Mouse (Mus musculus): ENCODE measurements at regions not wholly inside any gene's neighbourhood (a gene's known extent, or its start where the extent isn't known, plus 50 kb on each side); places are given as distances from the start of the nearest gene placed in this dataset.
"Not testable (repeated sequence)": the region's sequence is repeated elsewhere in the genome, so short reads cannot be mapped to it uniquely, and the experiment has no call there.

DNA sequence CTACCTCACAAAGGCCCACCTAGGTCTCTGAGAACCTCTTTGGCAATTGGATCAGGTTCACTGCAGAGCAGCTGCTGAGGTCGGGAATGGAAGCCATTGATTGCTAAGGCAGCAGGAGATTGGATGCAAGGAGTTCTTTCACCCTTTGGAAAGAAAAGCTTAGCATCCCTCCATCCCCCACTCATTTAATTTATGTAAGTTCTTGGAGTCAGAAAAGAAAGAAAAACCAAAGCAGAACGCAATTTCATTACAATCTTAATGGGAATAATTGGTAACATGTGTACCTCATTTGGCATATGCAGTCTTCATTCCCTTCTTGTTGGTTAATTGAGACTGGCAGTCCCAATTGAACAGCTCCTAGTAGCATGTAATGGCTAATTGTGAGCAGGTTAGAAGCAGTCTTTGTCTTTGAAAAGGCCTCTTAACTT, 96.4 kb downstream of the Dusp6 start:
- ATAC-seq (ENCODE audit: extremely low read depth, insufficient number of reproducible peaks, low FRiP score, poor library complexity, severe bottlenecking) = no peak

- not testable (repeated sequence) for ATAC-seq (ENCODE audit: extremely low read depth, insufficient number of reproducible peaks, low FRiP score, poor library complexity, severe bottlenecking)
Observed at GRCm38 (mm10) chr10:99360601-99361000, 97.6 kb downstream of the Dusp6 start.

GRCm38 (mm10) chr10:99366162-99366561, 103.1 kb downstream of the Dusp6 start:
- ATAC-seq (ENCODE audit: extremely low read depth, insufficient number of reproducible peaks, low FRiP score, poor library complexity, severe bottlenecking) = no peak

DNA sequence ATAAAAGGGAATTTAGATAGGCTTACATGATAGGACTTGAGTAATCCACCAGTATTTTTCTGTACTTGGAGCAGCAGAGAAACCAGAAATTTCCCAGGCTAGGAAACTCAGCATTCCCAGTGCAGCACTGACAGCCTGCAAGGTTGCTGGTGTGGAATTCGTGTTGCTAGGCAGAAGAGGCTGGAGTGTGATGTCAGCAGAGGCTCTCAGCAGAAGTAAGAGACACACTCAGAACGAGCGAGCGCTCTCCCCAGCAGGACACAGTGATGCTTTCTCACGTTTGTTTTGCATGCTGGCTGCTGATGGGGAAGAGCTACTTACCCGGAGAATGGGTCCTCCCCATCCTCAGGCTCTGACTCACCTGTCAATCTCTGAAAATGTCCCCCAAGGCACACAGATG, 104.7 kb downstream of the Dusp6 start:
- ATAC-seq (ENCODE audit: extremely low read depth, insufficient number of reproducible peaks, low FRiP score, poor library complexity, severe bottlenecking) = no peak

DNA sequence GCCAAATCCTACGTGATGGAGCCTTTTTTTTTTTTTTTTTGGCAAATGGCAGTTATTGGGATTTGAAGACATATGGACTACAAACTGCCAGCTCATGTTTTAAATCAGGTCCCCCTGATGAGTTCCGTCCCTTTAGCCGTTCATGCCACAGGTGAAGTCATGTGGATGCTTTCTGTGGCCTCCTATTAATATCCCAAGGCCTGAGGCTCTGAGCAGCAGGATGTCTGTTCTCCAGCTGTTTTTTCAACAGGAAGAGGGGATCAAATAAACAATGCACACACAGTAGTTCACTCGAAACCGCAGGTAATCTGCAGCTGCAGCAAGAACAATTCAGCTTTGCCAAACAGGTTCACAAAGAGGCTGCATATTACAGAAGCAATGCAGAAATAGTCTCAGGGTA, 112.1 kb downstream of the Dusp6 start:
- ATAC-seq (ENCODE audit: extremely low read depth, insufficient number of reproducible peaks, low FRiP score, poor library complexity, severe bottlenecking) = no peak

DNA sequence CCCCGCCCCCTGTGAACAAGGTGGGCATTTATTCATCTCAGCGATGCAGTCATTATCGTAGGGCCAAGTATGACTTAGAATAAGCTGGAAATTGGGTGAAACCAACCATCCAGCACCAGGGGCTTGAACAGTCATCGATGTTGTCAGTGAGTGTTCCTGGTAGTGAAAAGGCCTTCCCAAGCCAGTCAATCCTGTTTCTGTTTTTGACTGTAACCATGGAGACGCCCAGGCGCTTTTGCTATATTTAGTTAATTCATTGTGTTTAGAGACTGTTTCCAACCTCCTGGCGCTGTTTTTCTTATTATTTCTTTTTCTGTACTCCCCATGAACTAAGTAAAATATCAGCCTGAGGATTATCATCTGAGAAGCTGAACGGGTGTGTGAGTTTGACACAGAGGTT, 113.4 kb downstream of the Dusp6 start:
- ATAC-seq (ENCODE audit: extremely low read depth, insufficient number of reproducible peaks, low FRiP score, poor library complexity, severe bottlenecking) = no peak

GRCm38 (mm10) chr10:99377548-99377947, 114.5 kb downstream of the Dusp6 start:
- no peak for ATAC-seq (ENCODE audit: extremely low read depth, insufficient number of reproducible peaks, low FRiP score, poor library complexity, severe bottlenecking)

GRCm38 (mm10) chr10:99379156-99379555, 116.1 kb downstream of the Dusp6 start:
- ATAC-seq (ENCODE audit: extremely low read depth, insufficient number of reproducible peaks, low FRiP score, poor library complexity, severe bottlenecking) = no peak

DNA sequence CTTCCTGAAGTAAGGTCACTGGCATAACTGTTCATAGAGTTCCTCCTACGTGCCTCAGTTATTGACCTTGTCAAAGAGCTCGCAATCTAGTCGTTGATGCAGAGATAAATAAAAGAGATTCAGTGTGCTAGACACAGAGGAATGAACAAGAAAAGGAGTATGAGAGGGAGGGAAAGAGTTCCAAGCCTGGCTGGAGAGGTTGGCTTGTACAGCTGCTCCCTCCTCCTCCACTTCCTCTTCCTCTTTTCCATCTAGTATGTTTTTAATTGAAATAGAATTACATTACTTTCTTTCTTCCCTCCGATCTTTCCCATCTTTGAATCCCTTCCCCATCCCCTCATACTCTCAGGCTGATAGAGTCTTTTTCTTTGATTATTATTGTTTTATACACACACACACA, 117.1 kb downstream of the Dusp6 start:
- no peak for ATAC-seq (ENCODE audit: extremely low read depth, insufficient number of reproducible peaks, low FRiP score, poor library complexity, severe bottlenecking)

- no peak for ATAC-seq (ENCODE audit: extremely low read depth, insufficient number of reproducible peaks, low FRiP score, poor library complexity, severe bottlenecking)
Observed at GRCm38 (mm10) chr10:99383028-99383427, 120.0 kb downstream of the Dusp6 start.

DNA sequence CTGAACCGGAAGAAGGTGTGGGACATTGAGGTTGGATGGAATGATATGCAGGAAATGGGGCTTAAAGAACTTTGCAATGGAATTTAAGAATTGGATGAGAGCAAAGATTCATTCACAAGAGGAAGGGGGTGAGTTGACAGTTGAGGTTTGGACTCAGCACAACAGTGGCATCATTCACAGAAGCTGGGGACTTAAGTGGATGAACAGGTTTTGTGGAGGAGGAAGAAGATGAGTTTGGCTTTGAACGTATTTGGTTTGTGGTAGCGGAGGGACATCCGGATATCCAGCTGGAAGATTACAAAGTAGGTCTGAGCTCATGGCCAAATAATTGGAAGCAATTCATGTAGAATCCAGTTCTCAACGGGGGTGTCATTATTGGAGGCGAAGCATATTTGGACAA, 121.3 kb downstream of the Dusp6 start:
- ATAC-seq (ENCODE audit: extremely low read depth, insufficient number of reproducible peaks, low FRiP score, poor library complexity, severe bottlenecking) = no peak

GRCm38 (mm10) chr10:99384851-99385250, 121.8 kb downstream of the Dusp6 start:
- no peak for ATAC-seq (ENCODE audit: extremely low read depth, insufficient number of reproducible peaks, low FRiP score, poor library complexity, severe bottlenecking)

GRCm38 (mm10) chr10:99385854-99386253, 122.8 kb downstream of the Dusp6 start:
- peak; percentile 64 for ATAC-seq (ENCODE audit: extremely low read depth, insufficient number of reproducible peaks, low FRiP score, poor library complexity, severe bottlenecking)

DNA sequence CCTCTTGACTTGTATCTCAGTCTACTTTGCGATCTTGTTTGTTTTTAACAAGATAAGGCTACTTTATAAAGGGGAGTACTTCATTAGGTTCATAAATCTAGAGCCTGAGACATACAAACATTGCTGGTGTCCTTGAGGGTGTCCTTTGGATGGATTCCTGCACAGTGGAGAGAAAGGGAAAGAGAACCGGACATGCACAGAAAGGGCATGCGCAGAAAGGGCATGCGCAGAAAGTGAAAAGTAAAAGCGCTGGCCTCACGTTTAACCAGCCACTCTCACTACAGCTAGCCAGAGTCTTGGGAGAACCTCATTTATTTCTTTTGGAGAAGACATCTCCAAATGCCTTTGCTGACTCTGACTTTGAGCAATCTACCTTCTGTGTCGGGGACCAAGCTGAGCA, 125.5 kb downstream of the Dusp6 start:
- no peak for ATAC-seq (ENCODE audit: extremely low read depth, insufficient number of reproducible peaks, low FRiP score, poor library complexity, severe bottlenecking)

GRCm38 (mm10) chr10:99388986-99389385, 126.0 kb downstream of the Dusp6 start:
- ATAC-seq (ENCODE audit: extremely low read depth, insufficient number of reproducible peaks, low FRiP score, poor library complexity, severe bottlenecking) = no peak

DNA sequence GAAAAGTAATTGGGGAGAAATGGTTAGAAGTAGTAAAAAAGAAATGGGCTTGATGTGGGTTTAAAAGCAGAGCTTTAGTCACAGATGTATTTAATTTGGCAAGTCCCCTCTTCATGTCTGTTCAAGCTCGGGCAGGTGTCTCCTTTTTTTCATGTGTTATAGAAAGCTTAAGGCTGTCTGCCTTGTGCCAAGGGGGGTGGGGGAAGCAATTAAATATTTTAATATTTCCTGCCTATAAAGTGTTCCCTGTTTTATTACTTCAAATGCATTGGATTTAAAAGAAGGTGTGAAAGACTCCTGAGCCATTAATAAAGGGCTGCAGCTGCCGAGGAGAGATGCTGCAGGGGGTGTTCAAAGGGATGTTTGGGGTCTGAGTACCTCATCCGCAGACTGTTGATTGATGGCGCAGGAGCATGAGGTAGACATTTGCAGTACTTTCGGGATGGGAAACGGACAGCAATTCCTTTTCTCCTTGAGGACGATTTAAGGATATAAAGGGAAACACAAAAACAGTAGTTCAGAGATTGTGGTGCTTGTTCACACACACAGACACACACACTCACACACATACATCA, 127.7 kb downstream of the Dusp6 start:
- no peak for ATAC-seq (ENCODE audit: extremely low read depth, insufficient number of reproducible peaks, low FRiP score, poor library complexity, severe bottlenecking)

GRCm38 (mm10) chr10:99391725-99392124, 128.7 kb downstream of the Dusp6 start:
- ATAC-seq (ENCODE audit: extremely low read depth, insufficient number of reproducible peaks, low FRiP score, poor library complexity, severe bottlenecking) = no peak

- peak; percentile 53 for ATAC-seq (ENCODE audit: extremely low read depth, insufficient number of reproducible peaks, low FRiP score, poor library complexity, severe bottlenecking)
Observed at GRCm38 (mm10) chr10:99392979-99393378, 129.9 kb downstream of the Dusp6 start.

GRCm38 (mm10) chr10:99393523-99393922, 130.5 kb downstream of the Dusp6 start:
- ATAC-seq (ENCODE audit: extremely low read depth, insufficient number of reproducible peaks, low FRiP score, poor library complexity, severe bottlenecking) = peak; percentile 55

DNA sequence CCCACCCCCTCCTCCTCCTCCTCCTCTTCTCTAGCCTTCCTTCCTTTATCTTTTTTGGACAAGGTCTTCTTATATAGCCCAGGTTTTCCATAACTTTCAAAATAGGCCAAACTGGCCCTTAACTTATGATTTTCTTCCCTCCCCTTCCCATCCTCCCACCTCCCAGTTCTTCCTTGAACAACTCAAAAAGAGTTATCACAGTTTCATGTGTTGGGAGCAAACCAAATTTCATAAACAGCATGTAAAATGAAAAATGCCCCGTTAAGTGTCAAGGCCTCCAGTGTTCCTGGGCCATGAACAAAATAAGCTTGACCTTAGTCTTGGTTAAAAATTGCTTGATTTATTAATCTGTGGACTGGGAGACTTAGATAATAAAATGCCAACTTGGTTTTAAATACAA, 132.4 kb downstream of the Dusp6 start:
- no peak for ATAC-seq (ENCODE audit: extremely low read depth, insufficient number of reproducible peaks, low FRiP score, poor library complexity, severe bottlenecking)

DNA sequence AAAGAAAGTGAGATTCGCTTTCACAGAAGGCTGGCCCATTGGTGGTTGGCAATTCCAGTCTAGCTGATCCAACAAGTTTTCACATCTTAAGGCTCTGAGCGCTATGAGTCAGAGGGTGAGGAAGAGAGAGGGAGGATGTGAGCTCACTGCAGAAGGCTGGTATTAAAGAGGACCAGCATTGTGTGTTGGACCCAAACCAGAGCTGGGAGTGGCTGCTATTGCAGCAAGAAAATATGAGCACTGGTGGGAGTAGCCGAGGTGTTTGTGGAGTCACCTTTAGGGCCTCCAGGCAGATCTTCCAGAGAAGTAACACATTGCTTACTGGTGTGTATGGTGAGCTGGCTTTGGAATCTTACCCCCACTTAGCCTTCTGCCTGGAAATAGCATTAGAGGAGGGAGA, 133.6 kb downstream of the Dusp6 start:
- no peak for ATAC-seq (ENCODE audit: extremely low read depth, insufficient number of reproducible peaks, low FRiP score, poor library complexity, severe bottlenecking)

All from neutrophil, adult 5-6 weeks (primary cell).